In the genomic region with DNA sequence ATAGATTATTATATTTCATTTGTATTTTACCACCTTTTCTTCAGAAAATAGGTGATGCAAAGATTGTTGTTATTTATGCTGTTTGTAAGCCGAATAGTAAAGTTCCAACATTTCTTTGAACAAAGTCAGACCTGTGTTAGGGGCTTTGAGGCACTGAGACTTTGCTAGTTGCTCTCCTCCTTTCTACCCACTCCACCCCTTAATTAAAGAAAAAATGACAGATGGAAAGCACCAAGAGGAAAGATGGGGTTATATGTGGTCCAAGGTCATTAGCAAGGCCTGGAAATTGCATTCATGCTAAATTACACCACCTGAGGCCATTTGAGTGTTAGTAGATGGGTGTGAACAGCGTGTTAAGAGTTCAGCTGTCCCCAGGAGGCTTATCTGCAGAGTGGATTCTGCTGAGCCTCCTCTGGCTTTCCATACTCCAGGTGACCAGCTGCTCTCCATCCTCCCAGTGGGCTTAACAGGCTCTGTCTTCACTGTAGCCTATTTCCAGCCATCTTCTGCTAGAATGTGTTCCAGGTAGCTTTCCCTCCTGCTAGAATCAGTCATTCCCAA, we compare ENCODE assay signal across 19 mouse cellular contexts.
DNase-seq lines count a peak whose midpoint lies in the region; ATAC-seq lines count a peak whose summit lies in the region.
"Had no signal": no experiment of that assay in that cellular context is flagged by ENCODE, and none has a peak within 500 bp of the region (broad histone marks: within the 10 kb centered on the region; RNA-seq: fewer than 3 reads in every experiment).

No protein-coding gene starts in this region.

- ATAC-seq in midbrain, embryonic 11.5 days (ENCODE audit: low FRiP score): peak; percentile 76
- ATAC-seq in midbrain, embryonic 16.5 days: no peak
- ATAC-seq in forebrain, embryonic 13.5 days: peak; percentile 44; the same call in 1 of the 2 replicates
- ATAC-seq in hindbrain, embryonic 15.5 days (ENCODE audit: low FRiP score, low read depth): no peak
- ATAC-seq in neural tube, embryonic 14.5 days (ENCODE audit: low read depth): peak; percentile 73; the same call in 1 of the 2 replicates
- ATAC-seq in kidney, embryonic 15.5 days (replicated peaks; ENCODE audit: low FRiP score): no peak

- H3K4me2 ChIP-seq in midbrain, embryonic 11.5 days: no peak overlapping the region
- no peak overlapping the region for H3K4me2 ChIP-seq in midbrain, embryonic 16.5 days (ENCODE audit: low read length)
- no peak overlapping the region for H3K4me2 ChIP-seq in forebrain, embryonic 13.5 days
- no peak overlapping the region for H3K4me2 ChIP-seq in hindbrain, embryonic 15.5 days
- H3K4me2 ChIP-seq in neural tube, embryonic 14.5 days (ENCODE audit: low read depth, low read length): no peak overlapping the region
- no peak overlapping the region for H3K4me2 ChIP-seq in kidney, embryonic 15.5 days
- H3K4me2 ChIP-seq: limb, embryonic 15.5 days; stomach, embryonic 15.5 days had no signal

- H3K27ac ChIP-seq in midbrain, embryonic 11.5 days (ENCODE audit: low read depth, low read length): no peak overlapping the region
- no peak overlapping the region for H3K27ac ChIP-seq in midbrain, embryonic 16.5 days (ENCODE audit: low read length)
- peak overlapping the region; percentile 46; the same call in 1 of the 2 replicates for H3K27ac ChIP-seq in forebrain, embryonic 13.5 days
- H3K27ac ChIP-seq in hindbrain, embryonic 15.5 days (replicated peaks): peak overlapping the region; percentile 25; the same call in 1 of the 2 replicates
- H3K27ac ChIP-seq in neural tube, embryonic 14.5 days (ENCODE audit: low read depth, low read length): peak overlapping the region; percentile 16; the same call in 1 of the 2 replicates
- no peak overlapping the region for H3K27ac ChIP-seq in kidney, embryonic 15.5 days
- H3K27ac ChIP-seq: heart, embryonic 10.5 days; limb, embryonic 15.5 days; stomach, embryonic 15.5 days had no signal

- H3K4me1 ChIP-seq in midbrain, embryonic 11.5 days (ENCODE audit: control insufficient read depth, insufficient read depth, low read length): peaks cover 3% of the 10 kb centered on the region; the same call in 1 of the 2 replicates
- H3K4me1 ChIP-seq in midbrain, embryonic 16.5 days (ENCODE audit: control insufficient read depth, insufficient read depth, low read length): peaks cover 36% of the 10 kb centered on the region
- H3K4me1 ChIP-seq in forebrain, embryonic 13.5 days: peaks cover 28% of the 10 kb centered on the region
- H3K4me1 ChIP-seq in hindbrain, embryonic 15.5 days (replicated peaks): peaks cover 16% of the 10 kb centered on the region; the same call in 1 of the 2 replicates
- 0 out of 2 replicates have a peak, but pooled peaks cover 4% of the 10 kb centered on the region for H3K4me1 ChIP-seq in neural tube, embryonic 14.5 days (ENCODE audit: control insufficient read depth, insufficient read depth, low read length)
- H3K4me1 ChIP-seq in kidney, embryonic 15.5 days: no peaks in the 10 kb centered on the region
- H3K4me1 ChIP-seq: heart, embryonic 10.5 days; limb, embryonic 15.5 days; stomach, embryonic 15.5 days had no signal

- no peak for DNase-seq in midbrain, embryonic 11.5 days (ENCODE audit: low spot score, missing footprints)
- no peak for DNase-seq in thymus, postnatal 36 days
- DNase-seq in gastrocnemius, postnatal 14 days: no peak
- DNase-seq: adrenal gland, postnatal 36 days; cerebellum, adult 9-11 months; embryo, embryonic 11 days; heart, postnatal 10 days; kidney, adult 9 months; lung, postnatal 36 days; spleen, adult 18-20 months had no signal

- no peak overlapping the region for H3K4me3 ChIP-seq in midbrain, embryonic 11.5 days (ENCODE audit: low read depth, low read length)
- no peak overlapping the region for H3K4me3 ChIP-seq in midbrain, embryonic 16.5 days (ENCODE audit: low read depth, low read length)
- H3K4me3 ChIP-seq in forebrain, embryonic 13.5 days: no peak overlapping the region
- no peak overlapping the region for H3K4me3 ChIP-seq in hindbrain, embryonic 15.5 days
- no peak overlapping the region for H3K4me3 ChIP-seq in neural tube, embryonic 14.5 days (ENCODE audit: low read depth, low read length)
- H3K4me3 ChIP-seq in kidney, embryonic 15.5 days (replicated peaks): no peak overlapping the region
- H3K4me3 ChIP-seq: erythroblast, embryonic 14.5 days; heart, embryonic 10.5 days; limb, embryonic 15.5 days; stomach, embryonic 15.5 days had no signal

- H3K36me3 ChIP-seq in midbrain, embryonic 11.5 days (ENCODE audit: control insufficient read depth, insufficient read depth, low read length): no peaks in the 10 kb centered on the region
- H3K36me3 ChIP-seq in midbrain, embryonic 16.5 days (ENCODE audit: control insufficient read depth, insufficient read depth, low read length): 0 out of 2 replicates have a peak, but pooled peaks cover 3% of the 10 kb centered on the region
- no peaks in the 10 kb centered on the region for H3K36me3 ChIP-seq in forebrain, embryonic 13.5 days (ENCODE audit: poor library complexity, severe bottlenecking)
- peaks cover 9% of the 10 kb centered on the region; the same call in 1 of the 2 replicates for H3K36me3 ChIP-seq in hindbrain, embryonic 15.5 days
- H3K36me3 ChIP-seq in neural tube, embryonic 14.5 days (ENCODE audit: control insufficient read depth, insufficient read depth, low read length): peaks cover 3% of the 10 kb centered on the region
- no peaks in the 10 kb centered on the region for H3K36me3 ChIP-seq in kidney, embryonic 15.5 days
- H3K36me3 ChIP-seq: heart, embryonic 10.5 days; limb, embryonic 15.5 days; stomach, embryonic 15.5 days had no signal

- H3K9me3 ChIP-seq in midbrain, embryonic 11.5 days (ENCODE audit: control insufficient read depth, low read length): no peaks in the 10 kb centered on the region
- no peaks in the 10 kb centered on the region for H3K9me3 ChIP-seq in midbrain, embryonic 16.5 days (replicated peaks; ENCODE audit: control insufficient read depth, low read length, poor library complexity, severe bottlenecking)
- H3K9me3 ChIP-seq in forebrain, embryonic 13.5 days (replicated peaks): no peaks in the 10 kb centered on the region
- no peaks in the 10 kb centered on the region for H3K9me3 ChIP-seq in hindbrain, embryonic 15.5 days
- no peaks in the 10 kb centered on the region for H3K9me3 ChIP-seq in neural tube, embryonic 14.5 days (ENCODE audit: control insufficient read depth, low read length)
- H3K9me3 ChIP-seq in kidney, embryonic 15.5 days (replicated peaks): no peaks in the 10 kb centered on the region
- H3K9me3 ChIP-seq: heart, embryonic 10.5 days; limb, embryonic 15.5 days; stomach, embryonic 15.5 days had no signal

- intact Hi-C loops in gastrocnemius, postnatal 14 days (cut with DNase I; ENCODE audit: low total_unique reads): no loop called here

- 79% methylated on average over 2 of the region's 2 CpGs for WGBS in midbrain, embryonic 11.5 days
- WGBS in midbrain, embryonic 16.5 days: 65% methylated on average over 2 of the region's 2 CpGs
- 75% methylated on average over 2 of the region's 2 CpGs for whole genome bisulfite sequencing in forebrain, embryonic 13.5 days
- 58% methylated on average over 2 of the region's 2 CpGs for WGBS in hindbrain, embryonic 15.5 days
- 59% methylated on average over 2 of the region's 2 CpGs for WGBS in neural tube, embryonic 14.5 days
- 87% methylated on average over 2 of the region's 2 CpGs for WGBS in kidney, embryonic 15.5 days

- H3K9ac ChIP-seq in midbrain, embryonic 11.5 days (ENCODE audit: low read length): no peak overlapping the region
- no peak overlapping the region for H3K9ac ChIP-seq in midbrain, embryonic 16.5 days (ENCODE audit: low read depth, low read length)
- H3K9ac ChIP-seq in forebrain, embryonic 13.5 days: no peak overlapping the region
- H3K9ac ChIP-seq in hindbrain, embryonic 15.5 days: no peak overlapping the region
- no peak overlapping the region for H3K9ac ChIP-seq in neural tube, embryonic 14.5 days (replicated peaks; ENCODE audit: low read depth, low read length)
- H3K9ac ChIP-seq in kidney, embryonic 15.5 days: no peak overlapping the region
- H3K9ac ChIP-seq: limb, embryonic 15.5 days; stomach, embryonic 15.5 days had no signal

- H3K27me3 ChIP-seq in midbrain, embryonic 11.5 days (ENCODE audit: control insufficient read depth, insufficient read depth, low read length): no peaks in the 10 kb centered on the region
- no peaks in the 10 kb centered on the region for H3K27me3 ChIP-seq in midbrain, embryonic 16.5 days (ENCODE audit: control insufficient read depth, insufficient read depth, low read depth, low read length)
- H3K27me3 ChIP-seq in forebrain, embryonic 13.5 days: no peaks in the 10 kb centered on the region
- no peaks in the 10 kb centered on the region for H3K27me3 ChIP-seq in hindbrain, embryonic 15.5 days
- no peaks in the 10 kb centered on the region for H3K27me3 ChIP-seq in neural tube, embryonic 14.5 days (ENCODE audit: control insufficient read depth, insufficient read depth, low read length)
- H3K27me3 ChIP-seq in kidney, embryonic 15.5 days: no peaks in the 10 kb centered on the region
- H3K27me3 ChIP-seq: limb, embryonic 15.5 days; stomach, embryonic 15.5 days had no signal

Comparison
In these comparisons a context has a peak if more than half of its experiments do, and no peak if none do; other contexts are left out.
1. ATAC-seq: peak in midbrain, embryonic 11.5 days (single experiment), forebrain, embryonic 13.5 days (single experiment) and neural tube, embryonic 14.5 days (single experiment); none in midbrain, embryonic 16.5 days (single experiment), hindbrain, embryonic 15.5 days (single experiment) and kidney, embryonic 15.5 days (single experiment).
2. H3K27ac ChIP-seq: peak in forebrain, embryonic 13.5 days (single experiment), hindbrain, embryonic 15.5 days (single experiment) and neural tube, embryonic 14.5 days (single experiment); none in midbrain, embryonic 11.5 days (single experiment), midbrain, embryonic 16.5 days (single experiment) and kidney, embryonic 15.5 days (single experiment).